Mouse (Mus musculus) cerebellum, adult 11 months (tissue): ENCODE measurements around the gene Aars.
"Not testable (repeated sequence)": the region's sequence is repeated elsewhere in the genome, so short reads cannot be mapped to it uniquely, and the experiment has no call there.

Experiments
- DNase-seq: peaks from one replicate; pipeline ENCODE4 v3.0.0; 2022

The Aars gene

GRCm38 (mm10) chr8:111055031-111055634 is 22.2 kb downstream of the Aars start:
- DNase-seq = peak; percentile 17

DNA sequence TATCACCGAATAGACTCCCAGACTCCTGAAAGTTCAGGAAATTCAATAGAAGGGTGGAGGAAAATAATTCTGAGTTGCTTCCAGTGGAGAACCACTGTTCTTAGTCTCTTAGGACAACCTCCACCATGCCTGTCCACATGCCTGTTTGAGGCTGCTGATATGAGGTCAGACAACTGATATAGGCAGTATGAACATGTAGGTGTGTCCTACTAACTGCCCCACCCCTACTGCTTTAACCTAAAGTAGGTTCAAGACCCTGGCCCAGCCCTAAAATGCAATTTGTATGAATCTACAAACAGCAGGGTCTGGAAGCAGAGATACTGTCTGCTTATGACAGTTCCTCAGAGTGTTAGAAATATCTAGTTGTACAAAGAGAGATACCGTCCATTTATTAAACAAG is 22.7 kb downstream of the Aars start:
- no peak for DNase-seq

- DNase-seq = peak; percentile 90
Observed at GRCm38 (mm10) chr8:111056158-111056663, 23.3 kb downstream of the Aars start, which contains the start of gene Exosc6. Gene Exosc6 (plus strand): TSS chr8:111056339.

- peak; percentile 35 for DNase-seq
Observed at GRCm38 (mm10) chr8:111056691-111057293, 23.8 kb downstream of the Aars start.

DNA sequence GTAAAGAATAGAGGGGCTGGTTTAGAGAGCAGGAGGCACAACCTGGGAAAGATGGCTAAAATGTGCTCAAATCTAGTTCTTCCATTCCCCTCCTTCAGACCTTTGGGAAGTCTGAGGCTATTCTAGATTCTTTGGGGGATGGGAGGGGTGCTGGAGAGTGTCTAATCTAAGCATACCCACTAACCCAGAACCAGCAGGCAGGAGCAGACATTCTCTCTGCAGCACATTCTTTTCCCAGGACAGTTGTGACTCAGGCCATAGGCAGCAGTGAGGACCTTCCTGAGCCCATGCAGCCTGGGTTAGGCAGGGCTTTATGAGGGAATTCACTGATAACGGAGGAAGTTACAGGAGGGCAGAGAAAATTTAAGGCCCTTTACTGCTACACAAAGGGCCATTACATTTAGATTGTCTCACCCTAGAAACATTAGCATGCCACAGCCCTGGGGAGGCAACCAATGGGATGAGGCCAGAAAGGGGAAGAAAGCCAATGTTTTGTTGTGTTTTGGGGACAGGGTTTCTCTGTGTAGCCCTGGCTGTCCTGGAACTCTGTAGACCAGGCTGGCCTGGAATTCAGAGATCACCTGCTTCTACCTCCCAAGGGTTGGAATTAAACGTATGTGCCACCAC is 26.1 kb downstream of the Aars start:
- no peak for DNase-seq

- no peak for DNase-seq
Observed at GRCm38 (mm10) chr8:111061688-111062071, 28.7 kb downstream of the Aars start.

DNA sequence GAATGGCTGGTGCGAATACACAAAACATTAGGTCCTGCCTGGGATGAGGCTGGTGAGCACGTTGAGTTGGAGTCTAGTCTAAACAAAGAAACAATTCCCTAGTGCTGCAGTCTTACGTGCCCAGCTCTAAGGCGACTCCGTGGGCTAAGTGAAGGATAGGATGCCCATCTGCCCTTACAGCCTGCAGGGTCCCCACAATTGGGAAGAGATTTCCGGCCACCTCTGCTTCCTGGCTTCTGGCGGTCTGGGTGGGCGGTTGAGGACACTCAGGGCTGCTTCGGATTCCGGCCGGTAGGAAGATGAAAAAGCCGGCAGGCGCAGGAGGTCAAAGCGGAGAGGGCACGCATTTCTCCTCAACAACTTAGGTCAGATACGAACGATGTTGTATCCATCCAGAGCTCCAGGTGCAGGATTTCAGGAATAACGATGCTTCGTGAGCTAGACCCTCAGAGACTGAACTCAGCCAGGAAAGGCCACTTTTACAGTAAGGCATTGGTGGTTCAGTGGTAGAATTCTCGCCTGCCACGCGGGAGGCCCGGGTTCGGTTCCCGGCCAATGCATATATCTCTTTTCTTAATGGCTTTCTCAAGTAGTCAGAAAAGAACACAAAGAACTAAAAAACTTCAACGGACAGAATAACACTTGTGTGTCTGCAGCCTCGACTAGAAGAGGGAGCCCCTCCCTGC is 29.3 kb downstream of the Aars start:
- peak; percentile 91 for DNase-seq

DNA sequence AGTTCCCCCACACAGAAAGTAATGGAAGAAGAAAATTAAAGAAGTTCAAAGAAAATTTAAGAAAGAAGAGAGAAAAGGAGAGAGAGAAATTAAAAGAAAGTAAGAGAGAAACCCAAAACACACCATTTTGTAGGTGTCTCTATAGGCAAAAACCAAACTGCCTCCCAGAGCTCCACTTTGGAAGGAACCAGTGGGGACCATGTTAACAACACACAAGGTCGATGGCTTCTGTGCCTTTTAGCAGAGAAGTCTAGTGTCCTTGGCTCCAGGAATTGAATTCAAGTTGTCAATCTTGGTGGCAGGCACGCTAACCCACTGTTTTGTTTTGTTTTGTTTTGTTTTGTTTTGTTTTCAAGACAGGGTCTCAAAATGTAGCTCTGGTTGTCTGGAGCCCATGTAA is 29.9 kb downstream of the Aars start:
- DNase-seq = no peak

- no peak for DNase-seq
Observed at GRCm38 (mm10) chr8:111066308-111066707, 33.4 kb downstream of the Aars start.

- no peak for DNase-seq
Observed at GRCm38 (mm10) chr8:111067439-111067838, 34.5 kb downstream of the Aars start.

DNA sequence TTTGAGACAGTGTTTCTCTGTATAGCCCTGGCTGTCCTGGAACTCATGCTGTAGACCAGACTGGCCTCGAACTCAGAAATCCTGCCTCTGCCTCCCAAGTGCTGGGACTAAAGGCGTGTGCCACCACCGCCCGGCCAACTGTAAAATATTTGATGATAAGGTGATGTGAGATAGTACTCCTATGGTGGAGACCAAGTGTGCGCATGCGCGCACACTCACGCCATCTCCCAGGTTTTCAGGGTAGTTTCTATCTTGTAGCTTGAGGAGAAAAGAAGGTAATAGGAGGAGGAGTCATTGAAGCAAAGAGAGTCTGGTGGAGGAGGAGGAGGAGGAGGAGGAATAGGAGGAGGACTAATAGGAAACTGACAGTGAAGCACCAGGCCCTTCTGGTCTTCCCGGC is 35.7 kb downstream of the Aars start:
- not testable (repeated sequence) for DNase-seq

- DNase-seq = no peak
Observed at GRCm38 (mm10) chr8:111075926-111076325, 43.0 kb downstream of the Aars start.

DNA sequence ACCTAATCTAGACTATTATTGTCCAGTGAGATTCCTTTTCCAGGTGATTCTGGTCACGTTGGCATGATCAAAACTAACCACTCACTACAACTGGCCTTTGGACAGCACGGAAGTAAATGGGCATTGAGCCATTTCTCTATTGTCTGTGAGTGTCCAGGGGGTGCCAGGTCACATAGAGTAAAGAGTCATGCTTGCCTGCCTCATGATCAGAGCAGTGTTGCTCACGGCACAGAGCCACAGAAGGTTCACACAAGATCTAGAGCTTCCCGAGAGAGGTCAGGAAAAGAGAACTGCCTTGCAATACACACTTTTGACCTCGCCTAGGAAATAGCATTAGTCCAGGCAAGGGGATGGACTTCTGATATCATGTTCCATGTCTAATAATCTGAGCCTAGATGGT is 46.5 kb downstream of the Aars start:
- no peak for DNase-seq

DNA sequence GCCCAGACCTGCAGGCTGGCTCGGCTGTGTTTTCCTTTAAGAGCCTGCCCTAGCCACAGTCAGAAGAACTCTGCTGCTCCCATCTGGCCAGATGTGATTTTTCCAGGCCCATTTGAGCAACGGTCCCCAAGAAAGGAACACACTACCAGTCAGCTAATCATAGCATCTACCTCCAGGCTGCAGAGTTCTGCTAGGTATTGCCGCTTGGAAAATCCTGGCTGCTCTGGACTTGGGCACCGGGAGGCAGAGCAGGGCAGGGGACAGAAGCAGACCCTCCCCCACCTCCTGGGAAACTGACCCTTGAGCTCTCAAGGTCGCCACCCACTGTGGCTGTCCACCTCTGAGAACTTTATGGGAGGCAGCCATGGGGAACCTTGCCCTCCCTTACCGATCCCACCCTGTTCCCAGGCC is 46.9 kb downstream of the Aars start:
- DNase-seq = no peak

DNA sequence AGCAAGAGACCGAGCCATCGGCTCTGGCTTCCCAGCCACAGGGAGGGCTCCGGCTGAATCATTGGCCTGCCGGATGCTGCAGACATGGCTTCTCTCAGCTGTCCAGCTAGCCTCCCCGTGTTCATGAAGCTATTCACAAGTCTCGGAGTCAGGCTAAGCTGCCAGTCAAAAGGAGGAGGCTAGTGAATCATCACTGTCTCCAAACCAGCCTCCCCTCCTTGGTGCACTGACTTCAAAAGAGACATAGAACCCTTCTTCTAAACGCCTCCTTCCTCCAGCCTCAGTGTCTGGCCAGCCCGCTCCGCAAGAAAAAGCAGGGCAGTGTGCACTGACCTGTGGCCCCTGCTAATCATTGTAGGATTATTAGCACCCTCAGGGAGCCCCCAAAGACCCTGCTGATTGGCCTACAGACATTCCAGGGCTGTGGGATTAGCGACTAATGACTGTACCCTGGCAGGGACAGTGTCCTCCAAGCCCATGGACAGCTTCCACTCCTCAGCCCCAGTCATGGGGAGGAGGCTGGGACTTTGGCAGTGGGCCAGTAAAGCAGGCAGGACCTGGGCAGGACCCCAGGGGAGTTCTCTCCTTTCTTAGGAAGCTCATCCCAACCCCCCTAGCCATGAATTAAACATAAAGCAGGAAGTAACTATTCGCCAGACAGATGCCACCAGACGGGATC is 48.8 kb downstream of the Aars start:
- DNase-seq = no peak

DNA sequence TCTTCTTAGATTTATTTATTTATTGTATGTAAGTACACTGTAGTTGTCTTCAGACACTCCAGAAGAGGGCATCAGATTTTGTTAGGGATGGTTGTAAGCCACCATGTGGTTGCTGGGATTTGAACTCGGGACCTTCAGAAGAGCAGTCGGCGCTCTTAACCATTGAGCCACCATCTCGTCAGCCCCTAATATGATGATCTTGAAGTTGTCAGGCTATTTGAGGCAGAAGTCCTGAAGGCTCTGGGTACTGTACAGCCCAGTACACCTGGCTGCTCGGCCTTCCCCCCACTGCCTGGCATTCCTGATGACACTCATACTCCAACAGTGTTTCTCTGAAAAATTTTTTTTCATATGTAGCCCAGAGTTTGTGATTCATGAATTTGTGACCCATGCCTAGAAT is 51.0 kb downstream of the Aars start:
- not testable (repeated sequence) for DNase-seq

DNA sequence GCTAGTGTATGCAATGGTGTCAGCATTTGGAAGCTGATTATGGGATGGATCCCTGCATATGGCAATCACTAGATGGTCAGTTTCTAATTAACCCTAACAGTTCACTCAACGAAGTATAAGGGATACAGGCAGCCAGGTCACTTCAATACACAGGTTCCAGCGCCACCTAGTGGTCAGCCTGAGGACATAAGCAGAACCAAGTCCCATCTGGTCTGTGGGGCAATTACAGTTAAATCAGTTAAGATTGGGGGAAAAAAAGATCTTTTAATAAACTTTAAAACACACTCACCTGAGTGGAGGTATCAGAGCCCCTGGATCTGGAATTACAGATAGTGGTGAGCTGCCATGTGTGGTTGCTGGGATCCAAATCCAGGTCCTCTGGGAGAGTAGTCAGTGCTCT is 57.2 kb downstream of the Aars start:
- peak; percentile 59 for DNase-seq

- no peak for DNase-seq
Observed at GRCm38 (mm10) chr8:111091706-111092105, 58.8 kb downstream of the Aars start.

DNA sequence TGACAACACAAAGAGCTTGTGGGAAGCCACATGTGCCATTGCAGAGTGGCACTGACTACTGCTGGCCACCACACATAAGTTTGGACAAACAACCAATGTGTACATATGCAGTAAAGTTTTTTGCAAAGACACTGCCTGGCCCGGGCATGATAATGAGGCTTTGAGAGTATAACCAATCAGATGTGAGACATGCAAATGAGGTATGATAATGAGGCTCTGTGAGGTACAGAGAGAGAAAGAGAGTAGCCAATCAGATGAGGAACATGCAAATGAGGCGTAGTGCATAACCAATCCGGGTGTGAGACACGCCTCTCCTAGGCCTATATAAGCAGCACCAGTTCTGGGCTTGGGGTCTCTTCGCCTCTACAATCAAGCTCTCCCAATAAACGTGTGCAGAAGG is 59.4 kb downstream of the Aars start, which contains the start of gene Clec18a:
Gene Clec18a, minus strand, starts transcription at position 101 of the 400 bp plus-strand sequence.
- DNase-seq = not testable (repeated sequence)

- DNase-seq = peak; percentile 92
Observed at GRCm38 (mm10) chr8:111093865-111094718, 61.1 kb downstream of the Aars start, which contains the start of gene Pdpr. Gene Pdpr (plus strand): TSS chr8:111094630.

DNA sequence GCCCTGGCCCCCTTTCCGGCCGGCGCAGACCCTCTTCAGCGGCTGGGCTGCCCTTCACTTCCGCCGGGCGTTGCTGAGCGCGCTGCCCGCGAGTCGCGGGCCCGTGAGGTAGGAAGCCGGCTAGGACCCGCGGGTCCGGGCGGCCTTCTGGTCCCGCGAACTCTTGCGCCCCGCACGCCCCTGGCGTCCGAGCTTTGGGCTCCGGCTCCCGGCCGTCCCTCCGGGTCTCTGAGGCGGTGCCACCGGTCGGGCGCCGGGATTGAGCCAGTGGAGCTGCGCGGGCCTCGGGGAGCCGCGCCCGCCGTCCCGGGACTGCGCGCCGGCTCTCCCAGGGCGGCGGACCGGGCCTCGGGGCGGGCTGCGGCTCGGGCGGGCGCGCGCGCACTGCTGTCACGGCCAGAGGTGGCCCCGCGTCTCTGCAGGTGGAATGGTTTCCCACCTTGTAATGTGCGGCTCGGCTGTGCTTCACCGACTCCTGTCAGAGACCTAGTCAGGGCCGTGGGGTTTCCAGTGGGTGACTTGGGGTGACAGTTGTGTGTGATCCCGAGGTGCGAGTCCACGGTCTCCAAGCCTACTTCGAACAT is 61.9 kb downstream of the Aars start:
- DNase-seq = peak; percentile 26
